Mouse (Mus musculus): ENCODE data around the gene Ogdhl. TPM values are rescaled to one million over a fixed set of nuclear protein-coding genes. Genes with fewer than 3 reads are reported as not detected.

Ogdhl gene
- polyA plus RNA-seq, 1 experiment, result 1.9 TPM

GRCm38 (mm10) chr14:32323221-32323620 is 1.4 kb downstream of the Ogdhl start:
- Histone ChIP-seq H3K27ac (ENCODE audit: insufficient read depth, low read depth, low read length) (no peak overlapping the region), H3K4me1 (ENCODE audit: control insufficient read depth, insufficient read depth, insufficient read length, low read length) (no peaks in the 10 kb centered on the region), H3K36me3 (ENCODE audit: control insufficient read depth, insufficient read depth, low read length) (no peaks in the 10 kb centered on the region), H3K4me3 (ENCODE audit: low read depth, low read length) (no peak overlapping the region), H3K27me3 (ENCODE audit: control insufficient read depth, insufficient read depth, low read length) (no peaks in the 10 kb centered on the region; the same call in 1 of the 2 replicates)
- 91% methylated on average over 5 of the region's 5 CpGs for WGBS
- no peak for TF ChIP-seq CTCF (IDR thresholded peaks at IDR 0.05; ENCODE audit: extremely low read depth, insufficient read length, insufficient replicate concordance, low read depth, low read length)
- no peak for TF ChIP-seq POLR2A (IDR thresholded peaks at IDR 0.05; ENCODE audit: low read depth, low read length)

- no peaks in the 10 kb centered on the region for H3K36me3 ChIP-seq (ENCODE audit: control insufficient read depth, insufficient read depth, low read length)
- no peak for TF ChIP-seq POLR2A (IDR thresholded peaks at IDR 0.05; ENCODE audit: low read depth, low read length)
- TF ChIP-seq CTCF (IDR thresholded peaks at IDR 0.05; ENCODE audit: extremely low read depth, insufficient read length, insufficient replicate concordance, low read depth, low read length), result no peak
- H3K4me1 ChIP-seq (ENCODE audit: control insufficient read depth, insufficient read depth, insufficient read length, low read length), result no peaks in the 10 kb centered on the region
- H3K27me3 ChIP-seq (ENCODE audit: control insufficient read depth, insufficient read depth, low read length), result no peaks in the 10 kb centered on the region; the same call in 1 of the 2 replicates
- H3K27ac ChIP-seq (ENCODE audit: insufficient read depth, low read depth, low read length), result no peak overlapping the region
- WGBS, result 60% methylated on average over 9 of the region's 9 CpGs
- H3K4me3 ChIP-seq (ENCODE audit: low read depth, low read length), result no peak overlapping the region
Observed at GRCm38 (mm10) chr14:32327366-32327765, 5.5 kb downstream of the Ogdhl start.

- WGBS, result 90% methylated on average over 20 of the region's 20 CpGs
- TF ChIP-seq POLR2A (IDR thresholded peaks at IDR 0.05; ENCODE audit: low read depth, low read length) (no peak), CTCF (IDR thresholded peaks at IDR 0.05; ENCODE audit: extremely low read depth, insufficient read length, insufficient replicate concordance, low read depth, low read length) (no peak)
- no peaks in the 10 kb centered on the region for H3K36me3 ChIP-seq (ENCODE audit: control insufficient read depth, insufficient read depth, low read length)
- H3K4me3 ChIP-seq (ENCODE audit: low read depth, low read length), result no peak overlapping the region
- H3K27me3 ChIP-seq (ENCODE audit: control insufficient read depth, insufficient read depth, low read length), result no peaks in the 10 kb centered on the region
- H3K27ac ChIP-seq (ENCODE audit: insufficient read depth, low read depth, low read length), result no peak overlapping the region
- H3K4me1 ChIP-seq (ENCODE audit: control insufficient read depth, insufficient read depth, insufficient read length, low read length), result no peaks in the 10 kb centered on the region
Observed at GRCm38 (mm10) chr14:32332515-32333445, 11.0 kb downstream of the Ogdhl start.

- Histone ChIP-seq H3K4me1 (ENCODE audit: control insufficient read depth, insufficient read depth, insufficient read length, low read length) (no peaks in the 10 kb centered on the region), H3K36me3 (ENCODE audit: control insufficient read depth, insufficient read depth, low read length) (no peaks in the 10 kb centered on the region), H3K27me3 (ENCODE audit: control insufficient read depth, insufficient read depth, low read length) (no peaks in the 10 kb centered on the region), H3K27ac (ENCODE audit: insufficient read depth, low read depth, low read length) (no peak overlapping the region), H3K4me3 (ENCODE audit: low read depth, low read length) (no peak overlapping the region)
- no peak for TF ChIP-seq POLR2A (IDR thresholded peaks at IDR 0.05; ENCODE audit: low read depth, low read length)
- no peak for TF ChIP-seq CTCF (IDR thresholded peaks at IDR 0.05; ENCODE audit: extremely low read depth, insufficient read length, insufficient replicate concordance, low read depth, low read length)
- 72% methylated on average over 6 of the region's 6 CpGs for whole genome bisulfite sequencing
Observed at GRCm38 (mm10) chr14:32336021-32336420, 14.2 kb downstream of the Ogdhl start.

GRCm38 (mm10) chr14:32336547-32336946 is 14.7 kb downstream of the Ogdhl start:
- 89% methylated on average over 11 of the region's 11 CpGs for WGBS

GRCm38 (mm10) chr14:32341823-32342222 is 20.0 kb downstream of the Ogdhl start:
- Histone ChIP-seq H3K36me3 (ENCODE audit: control insufficient read depth, insufficient read depth, low read length) (no peaks in the 10 kb centered on the region), H3K4me1 (ENCODE audit: control insufficient read depth, insufficient read depth, insufficient read length, low read length) (peaks cover 4% of the 10 kb centered on the region), H3K27me3 (ENCODE audit: control insufficient read depth, insufficient read depth, low read length) (no peaks in the 10 kb centered on the region), H3K27ac (ENCODE audit: insufficient read depth, low read depth, low read length) (no peak overlapping the region), H3K4me3 (ENCODE audit: low read depth, low read length) (no peak overlapping the region)
- 94% methylated on average over 7 of the region's 7 CpGs for WGBS
- TF ChIP-seq POLR2A (IDR thresholded peaks at IDR 0.05; ENCODE audit: low read depth, low read length) (no peak), CTCF (IDR thresholded peaks at IDR 0.05; ENCODE audit: extremely low read depth, insufficient read length, insufficient replicate concordance, low read depth, low read length) (no peak)

More at GRCm38 (mm10) chr14:32336547-32336946, 14.7 kb downstream of the Ogdhl start:
- H3K4me3 ChIP-seq (ENCODE audit: low read depth, low read length), result no peak overlapping the region
- no peak for TF ChIP-seq CTCF (IDR thresholded peaks at IDR 0.05; ENCODE audit: extremely low read depth, insufficient read length, insufficient replicate concordance, low read depth, low read length)
- no peak for TF ChIP-seq POLR2A (IDR thresholded peaks at IDR 0.05; ENCODE audit: low read depth, low read length)
- H3K4me1 ChIP-seq (ENCODE audit: control insufficient read depth, insufficient read depth, insufficient read length, low read length), result no peaks in the 10 kb centered on the region
- no peaks in the 10 kb centered on the region for H3K36me3 ChIP-seq (ENCODE audit: control insufficient read depth, insufficient read depth, low read length)
- no peak overlapping the region for H3K27ac ChIP-seq (ENCODE audit: insufficient read depth, low read depth, low read length)
- H3K27me3 ChIP-seq (ENCODE audit: control insufficient read depth, insufficient read depth, low read length), result no peaks in the 10 kb centered on the region

- Histone ChIP-seq H3K27me3 (ENCODE audit: control insufficient read depth, insufficient read depth, low read length) (no peaks in the 10 kb centered on the region), H3K4me1 (ENCODE audit: control insufficient read depth, insufficient read depth, insufficient read length, low read length) (peaks cover 4% of the 10 kb centered on the region), H3K4me3 (ENCODE audit: low read depth, low read length) (no peak overlapping the region), H3K27ac (ENCODE audit: insufficient read depth, low read depth, low read length) (no peak overlapping the region), H3K36me3 (ENCODE audit: control insufficient read depth, insufficient read depth, low read length) (no peaks in the 10 kb centered on the region)
- TF ChIP-seq CTCF (IDR thresholded peaks at IDR 0.05; ENCODE audit: extremely low read depth, insufficient read length, insufficient replicate concordance, low read depth, low read length) (no peak), POLR2A (IDR thresholded peaks at IDR 0.05; ENCODE audit: low read depth, low read length) (no peak)
- WGBS, result 90% methylated on average over 7 of the region's 7 CpGs
Observed at GRCm38 (mm10) chr14:32344176-32344575, 22.4 kb downstream of the Ogdhl start.

Measured in small intestine, adult 2 months (tissue).